Mouse (Mus musculus): Measurements from ENCODE around the gene Foxg1.

DNA sequence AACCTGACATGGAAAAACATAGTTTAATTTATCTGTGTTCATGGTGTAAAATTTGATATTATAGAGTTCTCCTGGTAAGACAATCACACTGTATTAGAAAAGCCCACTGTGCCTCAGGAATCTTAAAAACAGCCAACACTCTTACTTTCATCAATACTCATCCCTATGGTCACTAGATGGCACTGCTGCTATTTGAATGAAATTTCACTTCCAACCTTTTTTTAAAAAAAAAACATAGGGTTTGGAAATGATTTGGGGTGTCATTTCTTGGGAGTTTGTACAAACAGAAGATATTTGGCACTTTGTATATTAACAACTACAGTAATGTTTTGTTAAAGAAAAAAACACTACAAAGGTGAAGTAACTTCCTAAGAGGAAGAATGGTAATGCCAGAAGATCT is 10.3 kb upstream of the Foxg1 start:
- TF ChIP-seq CTCF (IDR thresholded peaks at IDR 0.05; ENCODE audit: control insufficient read depth, insufficient read depth, low read length) (no peak), POLR2A (IDR thresholded peaks at IDR 0.05; ENCODE audit: borderline replicate concordance, control insufficient read depth, low read depth, low read length) (no peak)
